Mouse (Mus musculus) lung, postnatal 0 days (tissue): Measurements from ENCODE around the gene 2310034G01Rik.

ENCODE experiments used
- CTCF ChIP-seq: IDR thresholded peaks from 2 replicates; pipeline ENCODE4 v1.5.1; 2016; ENCODE audit warnings: antibody characterized with exemption, mild to moderate bottlenecking
- EP300 ChIP-seq: IDR thresholded peaks from 2 replicates; pipeline ENCODE4 v1.6.1; 2016; ENCODE audit warnings: antibody characterized with exemption, mild to moderate bottlenecking, control low read depth

GRCm38 (mm10) chr19:46321101-46321943 lies 28.8 kb downstream of the 2310034G01Rik start:
- TF ChIP-seq CTCF (no peak), EP300 (no peak)
